Mouse (Mus musculus): ENCODE measurements around the gene Gm44596. TPM values are rescaled to one million over a fixed set of nuclear protein-coding genes. Genes with fewer than 3 reads are reported as not detected.
A peak's percentile ranks its signal among the peaks of the same experiment; 100 is the strongest.
"Not testable (repeated sequence)": the region's sequence is repeated elsewhere in the genome, so short reads cannot be mapped to it uniquely, and the experiment has no call there.

Gene Gm44596
- total RNA-seq, 2 experiments from 2014 or later: not detected

GRCm38 (mm10) chr6:128376371-128377085 lies 1.2 kb downstream of the Gm44596 start:
- ATAC-seq (replicated peaks; ENCODE audit: low FRiP score, low TSS enrichment, poor library complexity, severe bottlenecking): no peak

- no peak for ATAC-seq (replicated peaks; ENCODE audit: low FRiP score, low TSS enrichment, poor library complexity, severe bottlenecking)
Observed at GRCm38 (mm10) chr6:128379636-128380035, 4.3 kb downstream of the Gm44596 start.

GRCm38 (mm10) chr6:128380594-128381167 lies 5.4 kb downstream of the Gm44596 start:
- ATAC-seq (replicated peaks; ENCODE audit: low FRiP score, low TSS enrichment, poor library complexity, severe bottlenecking): not testable (repeated sequence)

- ATAC-seq (replicated peaks; ENCODE audit: low FRiP score, low TSS enrichment, poor library complexity, severe bottlenecking): no peak
Observed at GRCm38 (mm10) chr6:128381254-128381653, 6.0 kb downstream of the Gm44596 start.

GRCm38 (mm10) chr6:128383752-128384151 lies 8.4 kb downstream of the Gm44596 start:
- no peak for ATAC-seq (replicated peaks; ENCODE audit: low FRiP score, low TSS enrichment, poor library complexity, severe bottlenecking)

- ATAC-seq (replicated peaks; ENCODE audit: low FRiP score, low TSS enrichment, poor library complexity, severe bottlenecking): no peak
Observed at GRCm38 (mm10) chr6:128385026-128385425, 9.7 kb downstream of the Gm44596 start.

GRCm38 (mm10) chr6:128389185-128389584 lies 13.9 kb downstream of the Gm44596 start:
- ATAC-seq (replicated peaks; ENCODE audit: low FRiP score, low TSS enrichment, poor library complexity, severe bottlenecking): no peak

GRCm38 (mm10) chr6:128390683-128391082 lies 15.4 kb downstream of the Gm44596 start:
- no peak for ATAC-seq (replicated peaks; ENCODE audit: low FRiP score, low TSS enrichment, poor library complexity, severe bottlenecking)

GRCm38 (mm10) chr6:128397574-128398261 lies 22.4 kb downstream of the Gm44596 start:
- ATAC-seq (replicated peaks; ENCODE audit: low FRiP score, low TSS enrichment, poor library complexity, severe bottlenecking): no peak

GRCm38 (mm10) chr6:128398996-128399395 lies 23.7 kb downstream of the Gm44596 start, which contains the start of gene Nrip2:
Gene Nrip2 (plus strand): TSS chr6:128399296.
- ATAC-seq (replicated peaks; ENCODE audit: low FRiP score, low TSS enrichment, poor library complexity, severe bottlenecking): no peak

GRCm38 (mm10) chr6:128399421-128400185 lies 24.3 kb downstream of the Gm44596 start:
- ATAC-seq (replicated peaks; ENCODE audit: low FRiP score, low TSS enrichment, poor library complexity, severe bottlenecking): no peak

GRCm38 (mm10) chr6:128404708-128405107 lies 29.4 kb downstream of the Gm44596 start:
- ATAC-seq (replicated peaks; ENCODE audit: low FRiP score, low TSS enrichment, poor library complexity, severe bottlenecking): peak; percentile 18; the same call in 1 of the 2 replicates

GRCm38 (mm10) chr6:128408544-128409125 lies 33.3 kb downstream of the Gm44596 start:
- no peak for ATAC-seq (replicated peaks; ENCODE audit: low FRiP score, low TSS enrichment, poor library complexity, severe bottlenecking)

- ATAC-seq (replicated peaks; ENCODE audit: low FRiP score, low TSS enrichment, poor library complexity, severe bottlenecking): no peak
Observed at GRCm38 (mm10) chr6:128410305-128410704, 35.0 kb downstream of the Gm44596 start.

GRCm38 (mm10) chr6:128411115-128411514 lies 35.8 kb downstream of the Gm44596 start:
- peak; percentile 81 for ATAC-seq (replicated peaks; ENCODE audit: low FRiP score, low TSS enrichment, poor library complexity, severe bottlenecking)

GRCm38 (mm10) chr6:128416169-128416568 lies 40.9 kb downstream of the Gm44596 start:
- no peak for ATAC-seq (replicated peaks; ENCODE audit: low FRiP score, low TSS enrichment, poor library complexity, severe bottlenecking)

- ATAC-seq (replicated peaks; ENCODE audit: low FRiP score, low TSS enrichment, poor library complexity, severe bottlenecking): no peak
Observed at GRCm38 (mm10) chr6:128418076-128418475, 42.8 kb downstream of the Gm44596 start.

- ATAC-seq (replicated peaks; ENCODE audit: low FRiP score, low TSS enrichment, poor library complexity, severe bottlenecking): no peak
Observed at GRCm38 (mm10) chr6:128421036-128421435, 45.7 kb downstream of the Gm44596 start.

GRCm38 (mm10) chr6:128421480-128421879 lies 46.2 kb downstream of the Gm44596 start:
- no peak for ATAC-seq (replicated peaks; ENCODE audit: low FRiP score, low TSS enrichment, poor library complexity, severe bottlenecking)

Data from megakaryocyte-erythroid progenitor cell, adult 5-6 weeks (primary cell).